Mouse (Mus musculus): ENCODE results near the gene Cdipt. TPM values are rescaled to one million over a fixed set of nuclear protein-coding genes. Genes with fewer than 3 reads are reported as not detected.

Cdipt gene
- polyA plus RNA-seq, 1 experiment from 2014 or later: 117 TPM

DNA sequence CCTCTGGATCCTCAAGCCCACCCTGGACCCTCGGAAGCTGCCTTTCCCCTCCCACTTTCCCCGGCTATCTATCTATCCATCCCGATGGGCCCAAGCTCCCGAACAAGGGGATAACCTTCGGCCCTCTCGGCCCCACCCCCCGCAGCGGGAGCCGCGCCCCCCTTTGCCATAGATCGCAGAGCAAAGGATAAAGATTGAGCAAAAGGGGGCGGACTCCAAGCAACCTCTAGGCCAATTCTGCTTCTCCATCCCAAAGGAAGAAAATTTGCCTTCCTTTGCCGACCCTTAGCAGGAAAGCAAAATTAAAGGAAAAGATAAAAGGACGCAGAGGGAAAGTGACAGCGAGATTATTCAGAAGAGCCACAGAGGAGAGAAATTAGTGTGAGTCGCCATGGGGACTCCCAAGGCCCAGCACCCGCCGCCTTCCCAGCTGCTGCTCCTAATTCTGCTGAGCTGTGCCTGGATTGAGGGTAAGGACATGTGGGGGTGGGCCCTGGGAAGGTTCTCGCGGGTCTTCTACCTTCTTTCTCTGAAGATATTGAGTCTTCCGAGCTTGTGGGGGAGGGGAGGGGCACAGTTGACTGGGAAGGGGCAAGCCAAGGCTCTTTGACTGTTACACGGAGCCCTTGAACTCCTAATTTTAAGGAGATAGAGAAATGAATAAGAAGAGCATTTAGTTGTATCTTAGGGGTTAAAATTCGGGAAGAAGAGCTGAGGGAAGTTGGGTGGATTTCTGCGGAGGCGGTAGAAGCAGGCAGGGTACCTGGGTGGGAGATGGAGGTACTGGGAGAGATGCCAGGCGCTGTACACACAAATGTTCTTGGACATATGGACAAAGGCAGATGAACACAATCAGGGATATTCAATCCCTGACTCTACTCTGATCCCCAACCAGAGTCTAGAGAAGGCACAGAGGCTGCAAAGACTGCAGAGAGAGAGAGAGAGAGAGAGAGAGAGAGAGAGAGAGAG is 24.8 kb upstream of the Cdipt start:
- peaks cover 38% of the 10 kb centered on the region for H3K27me3 ChIP-seq
- H3K27ac ChIP-seq: no peak overlapping the region
- H3K9ac ChIP-seq: no peak overlapping the region
- H3K9me3 ChIP-seq: no peaks in the 10 kb centered on the region
- WGBS: 6% methylated on average over 26 of the region's 26 CpGs
- H3K36me3 ChIP-seq: no peaks in the 10 kb centered on the region
- peak overlapping the region; percentile 84 for H3K4me2 ChIP-seq
- ATAC-seq (ENCODE audit: borderline replicate concordance, extremely low read depth, low FRiP score, low TSS enrichment): no peak
- H3K4me3 ChIP-seq: peak overlapping the region; percentile 37; the same call in 1 of the 2 replicates
- H3K4me1 ChIP-seq: peaks cover 12% of the 10 kb centered on the region

DNA sequence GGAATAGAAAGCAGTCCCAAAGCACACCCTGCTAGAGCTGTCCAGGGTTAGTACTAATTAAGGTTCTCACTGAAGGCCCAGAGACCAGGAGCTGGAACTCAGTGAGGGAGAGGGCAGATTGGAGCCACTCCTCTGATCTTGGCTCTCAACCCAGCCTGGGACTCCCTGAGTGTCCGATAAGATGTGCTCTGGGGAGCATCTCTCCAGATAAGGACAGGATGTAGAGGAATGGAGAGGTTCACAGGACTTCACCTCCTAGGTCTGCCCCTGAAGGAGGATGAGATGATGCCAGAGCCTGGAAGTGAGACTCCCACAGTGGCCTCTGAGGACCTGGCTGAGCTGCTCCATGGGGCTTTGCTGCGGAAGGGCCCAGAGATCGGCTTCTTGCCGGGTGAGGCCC is 24.0 kb upstream of the Cdipt start:
- Histone ChIP-seq H3K27me3 (peaks cover 38% of the 10 kb centered on the region), H3K4me3 (no peak overlapping the region), H3K27ac (no peak overlapping the region), H3K9me3 (no peaks in the 10 kb centered on the region), H3K9ac (no peak overlapping the region), H3K36me3 (no peaks in the 10 kb centered on the region), H3K4me1 (peaks cover 12% of the 10 kb centered on the region), H3K4me2 (no peak overlapping the region)
- 33% methylated on average over 4 of the region's 4 CpGs for WGBS
- ATAC-seq (ENCODE audit: borderline replicate concordance, extremely low read depth, low FRiP score, low TSS enrichment): no peak

DNA sequence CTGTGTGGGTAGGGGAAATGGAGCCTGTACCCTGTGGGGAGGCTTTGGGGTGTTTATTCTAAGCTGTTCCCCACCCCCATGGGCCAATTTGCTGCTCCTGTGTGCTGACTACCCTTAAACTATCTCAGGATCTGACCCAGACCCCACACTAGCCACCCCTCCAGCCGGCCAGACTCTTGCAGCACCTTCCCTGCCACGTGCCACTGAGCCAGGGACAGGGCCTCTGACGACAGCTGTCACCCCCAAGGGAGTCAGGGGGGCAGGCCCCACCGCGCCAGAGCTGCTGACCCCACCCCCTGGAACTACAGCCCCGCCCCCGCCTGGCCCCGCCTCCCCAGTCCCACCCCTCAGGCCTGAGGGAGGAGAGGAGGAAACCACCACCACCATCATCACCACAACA is 23.1 kb upstream of the Cdipt start:
- Histone ChIP-seq H3K4me1 (peaks cover 12% of the 10 kb centered on the region), H3K27me3 (peaks cover 38% of the 10 kb centered on the region), H3K4me3 (no peak overlapping the region), H3K9ac (no peak overlapping the region), H3K9me3 (no peaks in the 10 kb centered on the region), H3K4me2 (no peak overlapping the region), H3K27ac (no peak overlapping the region), H3K36me3 (no peaks in the 10 kb centered on the region)
- ATAC-seq (ENCODE audit: borderline replicate concordance, extremely low read depth, low FRiP score, low TSS enrichment): no peak
- WGBS: 0% methylated on average over 6 of the region's 8 CpGs

DNA sequence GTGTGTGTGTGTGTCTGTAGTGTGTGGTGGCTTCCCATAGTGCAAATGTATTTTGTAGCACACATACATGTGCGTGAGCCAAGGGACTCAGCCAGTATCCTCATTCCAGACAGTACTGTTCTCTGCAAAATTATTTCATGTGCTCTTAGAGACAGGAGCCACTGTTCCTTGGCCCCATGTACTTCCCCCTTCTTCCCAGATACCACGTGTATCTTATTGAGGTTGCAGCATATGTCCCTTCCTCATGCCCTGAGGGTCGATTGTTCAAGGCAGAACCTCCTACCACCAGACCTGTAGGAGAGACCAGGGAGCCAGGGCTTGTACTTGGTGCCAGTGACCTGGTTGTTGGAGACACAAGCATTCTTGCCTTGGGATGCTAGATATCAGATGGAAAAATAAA is 20.6 kb upstream of the Cdipt start:
- H3K9ac ChIP-seq: no peak overlapping the region
- peaks cover 11% of the 10 kb centered on the region; the same call in 1 of the 2 replicates for H3K4me1 ChIP-seq
- no peak for ATAC-seq (ENCODE audit: borderline replicate concordance, extremely low read depth, low FRiP score, low TSS enrichment)
- no peak overlapping the region for H3K4me3 ChIP-seq
- H3K27me3 ChIP-seq: peaks cover 35% of the 10 kb centered on the region
- H3K27ac ChIP-seq: no peak overlapping the region
- no peaks in the 10 kb centered on the region for H3K9me3 ChIP-seq
- no peak overlapping the region for H3K4me2 ChIP-seq
- H3K36me3 ChIP-seq: no peaks in the 10 kb centered on the region
- 57% methylated on average over 3 of the region's 3 CpGs for WGBS

DNA sequence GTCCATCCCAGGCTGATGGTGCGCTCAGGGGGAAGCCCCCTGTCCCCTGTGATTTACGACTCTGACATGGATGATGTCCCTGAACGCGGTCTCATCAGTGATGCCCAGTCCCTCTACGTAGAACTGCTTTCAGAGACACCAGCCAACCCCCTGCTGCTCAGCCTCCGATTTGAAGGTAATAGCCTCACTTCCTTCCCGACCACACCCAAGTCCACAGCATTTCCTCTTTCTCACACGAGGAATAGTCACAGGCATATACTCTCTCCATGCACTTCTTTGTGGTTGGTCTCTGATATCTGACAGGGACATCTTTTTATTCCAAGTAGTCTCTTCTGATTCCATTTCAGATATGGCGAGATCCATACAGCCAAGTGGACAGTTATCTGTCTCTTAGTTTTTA is 15.9 kb upstream of the Cdipt start:
- ATAC-seq (ENCODE audit: borderline replicate concordance, extremely low read depth, low FRiP score, low TSS enrichment): no peak
- 48% methylated on average over 9 of the region's 9 CpGs for WGBS
- no peak overlapping the region for H3K9ac ChIP-seq
- no peak overlapping the region for H3K27ac ChIP-seq
- H3K9me3 ChIP-seq: no peaks in the 10 kb centered on the region
- peaks cover 9% of the 10 kb centered on the region; the same call in 1 of the 2 replicates for H3K4me1 ChIP-seq
- H3K4me2 ChIP-seq: no peak overlapping the region
- H3K27me3 ChIP-seq: peaks cover 30% of the 10 kb centered on the region
- no peak overlapping the region for H3K4me3 ChIP-seq
- H3K36me3 ChIP-seq: no peaks in the 10 kb centered on the region

DNA sequence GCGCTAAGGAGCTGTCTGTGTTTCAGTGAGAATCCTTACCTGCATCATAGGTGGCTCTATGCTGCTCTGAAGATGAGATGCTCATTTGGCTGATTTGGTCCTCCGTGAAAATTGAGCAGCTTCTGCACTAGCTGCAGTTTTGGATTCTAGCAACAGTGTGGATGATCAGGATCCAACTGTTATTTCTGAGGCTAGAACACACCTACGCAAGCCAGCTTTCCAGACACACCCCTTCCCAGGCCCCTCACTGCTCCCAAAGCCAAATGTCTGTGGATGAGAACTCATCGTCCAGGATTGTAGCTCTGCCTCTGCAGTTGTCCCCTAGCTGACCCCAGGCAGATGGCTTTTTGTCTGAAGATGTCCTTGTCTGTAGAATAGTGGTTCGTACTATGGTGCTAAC is 14.6 kb upstream of the Cdipt start:
- Histone ChIP-seq H3K27ac (no peak overlapping the region), H3K4me2 (no peak overlapping the region), H3K9ac (no peak overlapping the region), H3K27me3 (peaks cover 30% of the 10 kb centered on the region), H3K4me3 (no peak overlapping the region), H3K4me1 (peaks cover 9% of the 10 kb centered on the region; the same call in 1 of the 2 replicates), H3K36me3 (no peaks in the 10 kb centered on the region), H3K9me3 (no peaks in the 10 kb centered on the region)
- ATAC-seq (ENCODE audit: borderline replicate concordance, extremely low read depth, low FRiP score, low TSS enrichment): no peak
- WGBS: 77% methylated on average over 5 of the region's 5 CpGs

DNA sequence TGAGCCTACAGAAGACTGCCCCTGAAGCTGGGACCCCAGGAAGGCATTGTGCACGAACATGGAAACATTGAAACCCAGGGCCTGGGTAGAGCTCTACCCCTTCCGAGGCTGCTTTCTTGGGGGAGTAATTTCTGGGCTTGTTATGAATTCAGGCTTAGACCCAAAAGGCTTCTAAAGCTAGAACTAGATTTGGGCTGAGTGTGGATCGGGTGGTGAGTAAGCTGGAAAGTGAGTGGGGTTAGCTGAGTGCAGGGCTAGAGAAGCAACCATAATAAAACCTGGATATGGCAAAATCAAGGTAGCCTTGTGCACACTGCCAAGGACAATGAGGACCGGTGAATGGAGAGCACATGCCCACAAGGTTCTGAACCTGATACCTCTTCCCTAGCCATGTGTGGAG is 13.7 kb upstream of the Cdipt start:
- 86% methylated on average over 4 of the region's 4 CpGs for WGBS
- no peak for ATAC-seq (ENCODE audit: borderline replicate concordance, extremely low read depth, low FRiP score, low TSS enrichment)

DNA sequence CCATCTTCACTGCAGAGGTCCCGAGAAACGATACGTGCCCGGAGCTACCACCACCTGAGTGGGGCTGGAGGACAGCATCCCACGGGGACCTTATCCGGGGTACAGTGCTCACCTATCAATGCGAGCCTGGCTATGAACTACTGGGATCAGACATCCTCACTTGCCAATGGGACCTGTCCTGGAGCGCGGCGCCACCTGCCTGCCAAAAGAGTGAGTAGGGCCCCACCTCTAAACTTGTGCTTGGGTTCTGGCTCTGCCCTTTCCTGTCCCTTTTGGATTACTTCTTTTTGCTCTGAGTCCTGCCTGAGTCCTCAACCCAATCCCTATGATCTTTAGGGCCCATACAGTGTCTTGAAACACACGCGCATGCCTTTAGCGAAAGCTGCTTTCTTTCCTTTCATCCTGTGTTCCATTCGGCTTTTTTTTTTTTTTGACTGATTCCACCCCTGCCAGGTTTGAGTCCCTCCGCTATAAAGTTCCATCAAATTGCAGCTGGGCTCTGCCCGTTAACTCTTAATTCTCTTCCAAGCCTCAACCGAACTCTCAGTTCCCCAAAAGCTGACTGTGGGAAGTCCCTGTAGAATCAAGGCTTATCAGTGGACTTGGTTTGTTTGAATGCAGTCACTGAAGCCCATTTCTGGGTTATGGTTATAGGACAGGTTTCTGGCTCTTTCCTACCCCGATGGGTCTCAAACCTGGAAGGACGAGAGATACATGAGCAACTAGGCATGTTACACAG is 12.0 kb upstream of the Cdipt start:
- no peak for ATAC-seq (ENCODE audit: borderline replicate concordance, extremely low read depth, low FRiP score, low TSS enrichment)
- Histone ChIP-seq H3K4me2 (no peak overlapping the region), H3K9me3 (no peaks in the 10 kb centered on the region), H3K27me3 (peaks cover 30% of the 10 kb centered on the region), H3K4me1 (peaks cover 9% of the 10 kb centered on the region; the same call in 1 of the 2 replicates), H3K36me3 (no peaks in the 10 kb centered on the region), H3K4me3 (no peak overlapping the region), H3K27ac (no peak overlapping the region), H3K9ac (no peak overlapping the region)
- 29% methylated on average over 19 of the region's 19 CpGs for WGBS

More for the DNA sequence above, 13.7 kb upstream of the Cdipt start:
- H3K4me2 ChIP-seq: no peak overlapping the region
- H3K27ac ChIP-seq: no peak overlapping the region
- no peaks in the 10 kb centered on the region for H3K36me3 ChIP-seq
- H3K27me3 ChIP-seq: peaks cover 30% of the 10 kb centered on the region
- peaks cover 9% of the 10 kb centered on the region; the same call in 1 of the 2 replicates for H3K4me1 ChIP-seq
- no peaks in the 10 kb centered on the region for H3K9me3 ChIP-seq
- H3K4me3 ChIP-seq: no peak overlapping the region
- no peak overlapping the region for H3K9ac ChIP-seq

DNA sequence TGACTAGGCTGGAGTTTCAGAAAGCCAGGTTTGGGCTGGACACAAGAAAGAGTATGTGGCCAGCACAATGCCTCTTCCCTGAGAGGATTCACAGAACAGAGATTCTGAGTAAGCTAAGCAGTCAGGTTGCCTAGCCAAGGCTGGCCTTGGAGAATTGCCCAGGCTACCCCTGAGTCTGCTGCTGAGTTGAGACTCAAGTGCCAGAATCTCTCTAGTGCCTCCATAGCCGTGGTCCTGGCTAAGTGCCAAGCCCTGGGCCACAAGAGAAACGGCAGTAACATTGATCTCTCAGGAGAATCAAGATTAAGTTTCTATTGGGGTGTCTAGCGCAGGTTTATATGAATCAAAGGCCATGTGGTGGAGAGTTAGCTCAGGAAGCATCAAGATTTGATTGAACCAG is 10.1 kb upstream of the Cdipt start:
- 34% methylated on average over 3 of the region's 3 CpGs for WGBS
- H3K4me1 ChIP-seq: no peaks in the 10 kb centered on the region
- no peak overlapping the region for H3K9ac ChIP-seq
- no peaks in the 10 kb centered on the region for H3K9me3 ChIP-seq
- peaks cover 30% of the 10 kb centered on the region for H3K27me3 ChIP-seq
- ATAC-seq (ENCODE audit: borderline replicate concordance, extremely low read depth, low FRiP score, low TSS enrichment): no peak
- no peaks in the 10 kb centered on the region for H3K36me3 ChIP-seq
- no peak overlapping the region for H3K4me2 ChIP-seq
- no peak overlapping the region for H3K4me3 ChIP-seq
- H3K27ac ChIP-seq: no peak overlapping the region

DNA sequence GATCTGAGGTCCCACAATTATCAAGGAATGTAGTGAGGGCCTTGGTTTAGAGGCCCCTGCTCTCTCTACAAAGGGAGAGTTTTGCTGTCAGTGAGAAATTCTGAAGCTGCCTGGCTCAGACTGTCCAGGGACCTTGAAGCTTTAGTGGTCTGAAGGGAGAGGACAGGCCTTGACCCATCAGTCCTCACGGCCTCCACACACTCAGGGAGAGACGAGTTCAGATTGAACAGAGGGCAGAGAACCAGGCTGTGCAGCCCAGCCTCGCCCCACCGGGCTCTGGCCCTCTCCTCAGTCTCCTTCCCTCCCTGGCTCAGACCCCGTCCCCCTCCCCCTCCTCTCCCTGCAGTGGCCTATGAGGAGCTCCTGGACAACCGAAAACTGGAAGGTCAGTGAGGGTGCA is 8.4 kb upstream of the Cdipt start:
- no peak for ATAC-seq (ENCODE audit: borderline replicate concordance, extremely low read depth, low FRiP score, low TSS enrichment)
- no peak overlapping the region for H3K4me2 ChIP-seq
- 65% methylated on average over 6 of the region's 6 CpGs for WGBS
- no peaks in the 10 kb centered on the region for H3K36me3 ChIP-seq
- no peak overlapping the region for H3K9ac ChIP-seq
- no peak overlapping the region for H3K27ac ChIP-seq
- no peaks in the 10 kb centered on the region for H3K4me1 ChIP-seq
- H3K27me3 ChIP-seq: peaks cover 21% of the 10 kb centered on the region
- no peaks in the 10 kb centered on the region for H3K9me3 ChIP-seq
- no peak overlapping the region for H3K4me3 ChIP-seq

DNA sequence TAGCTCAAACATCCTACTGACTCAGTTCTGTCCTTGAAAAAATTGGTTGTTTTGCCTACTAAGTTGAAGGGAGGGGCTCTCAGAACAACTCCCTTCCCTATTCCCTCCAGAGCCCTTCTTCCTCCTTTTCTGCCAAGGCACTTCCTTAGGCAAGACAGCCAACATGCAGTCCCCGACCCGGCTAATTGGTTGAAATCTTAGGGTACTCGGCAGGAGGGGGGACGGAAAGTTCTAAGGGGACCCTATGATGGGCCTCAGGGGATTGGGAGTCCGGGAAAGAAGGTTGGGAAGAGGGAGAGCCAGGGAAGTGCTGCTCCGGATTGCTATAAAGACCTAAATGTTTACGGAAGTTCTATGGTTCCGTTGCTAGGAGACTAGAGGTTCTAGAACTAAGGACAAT is 221 bp upstream of the Cdipt start:
- peak overlapping the region; percentile 71 for H3K4me2 ChIP-seq
- WGBS: 11% methylated on average over 8 of the region's 8 CpGs
- ATAC-seq (ENCODE audit: borderline replicate concordance, extremely low read depth, low FRiP score, low TSS enrichment): no peak

More for the DNA sequence above, 221 bp upstream of the Cdipt start:
- H3K9me3 ChIP-seq: no peaks in the 10 kb centered on the region
- peaks cover 24% of the 10 kb centered on the region; the same call in 1 of the 2 replicates for H3K36me3 ChIP-seq
- H3K27me3 ChIP-seq: no peaks in the 10 kb centered on the region
- H3K4me1 ChIP-seq: peaks cover 17% of the 10 kb centered on the region
- H3K27ac ChIP-seq: peak overlapping the region; percentile 27; the same call in 1 of the 2 replicates
- peak overlapping the region; percentile 91 for H3K4me3 ChIP-seq
- H3K9ac ChIP-seq: peak overlapping the region; percentile 99; the same call in 1 of the 2 replicates

Measured in lung, embryonic 15.5 days (tissue).